Mouse (Mus musculus) intestine, embryonic 14.5 days (tissue): ENCODE measurements around the gene Mrpl48. TPM values are rescaled to one million over a fixed set of nuclear protein-coding genes. Genes with fewer than 3 reads are reported as not detected.

Experiments used
- ATAC-seq: fragments of 200-750 bp; cut with Nextera tagmentation; replicated peaks from 2 replicates; pipeline ENCODE4 v1.8.0; 2017; ENCODE audit warnings: low read depth, moderate number of reproducible peaks, moderate TSS enrichment, moderate library complexity; ENCODE audit not compliant: low FRiP score, low TSS enrichment
- DNase-seq: peaks from one replicate; pipeline ENCODE4 v3.0.0-alpha.2; 2018; ENCODE audit warnings: low spot score
- H3K27ac ChIP-seq: fragments of 300-500 bp; sonication (generic); 2 replicates; pipeline ENCODE4 v1.5.1; 2014; ENCODE audit warnings: low read depth, mild to moderate bottlenecking, control low read depth
- H3K27me3 ChIP-seq: fragments of 300-500 bp; sonication (generic); replicated peaks from 2 replicates; pipeline ENCODE4 v1.6.1; 2014; ENCODE audit warnings: low read length, control low read depth; ENCODE audit not compliant: control insufficient read depth, insufficient read depth
- H3K36me3 ChIP-seq: fragments of 300-500 bp; sonication (generic); 2 replicates; pipeline ENCODE4 v1.6.1; 2014; ENCODE audit warnings: low read length, control low read depth; ENCODE audit not compliant: control insufficient read depth, insufficient read depth
- H3K4me1 ChIP-seq: fragments of 300-500 bp; sonication (generic); replicated peaks from 2 replicates; pipeline ENCODE4 v1.6.1; 2014; ENCODE audit warnings: low read length, control low read depth, mixed read lengths; ENCODE audit not compliant: control insufficient read depth, insufficient read depth
- H3K4me2 ChIP-seq: fragments of 300-500 bp; sonication (generic); 2 replicates; pipeline ENCODE4 v1.6.1; 2014; ENCODE audit warnings: low read length
- H3K4me3 ChIP-seq: fragments of 300-500 bp; sonication (generic); 2 replicates; pipeline ENCODE4 v1.5.1; 2014; ENCODE audit warnings: low read depth, low read length, control low read depth, mixed read lengths
- H3K9ac ChIP-seq: fragments of 300-500 bp; sonication (generic); 2 replicates; pipeline ENCODE4 v1.6.1; 2014; ENCODE audit warnings: mild to moderate bottlenecking, low read length
- H3K9me3 ChIP-seq: fragments of 300-500 bp; sonication (generic); 2 replicates; pipeline ENCODE4 v1.6.1; 2016; ENCODE audit warnings: low read length, control low read depth; ENCODE audit not compliant: control insufficient read depth
- WGBS: fragments of 180-500 bp; shearing (Covaris S2); extraction: QIAGEN DNeasy Blood & Tissue Kit; methylation state at CpG from one replicate; pipeline ENCODE4 v1.1.7; 2014; 5-methylcytosine and 5-hydroxymethylcytosine counted together
- polyA plus RNA-seq: library from polyadenylated mRNA; unstranded; fragments of >200 nt; fragmentation: Nextera tagmentation; extraction: Ambion mirVana; gene quantifications from 2 replicates; pipeline ENCODE4 v1.2.1, GENCODE M21; 2014

Gene Mrpl48
- polyA plus RNA-seq, 1 experiment from 2014 or later: 89.4 TPM

DNA sequence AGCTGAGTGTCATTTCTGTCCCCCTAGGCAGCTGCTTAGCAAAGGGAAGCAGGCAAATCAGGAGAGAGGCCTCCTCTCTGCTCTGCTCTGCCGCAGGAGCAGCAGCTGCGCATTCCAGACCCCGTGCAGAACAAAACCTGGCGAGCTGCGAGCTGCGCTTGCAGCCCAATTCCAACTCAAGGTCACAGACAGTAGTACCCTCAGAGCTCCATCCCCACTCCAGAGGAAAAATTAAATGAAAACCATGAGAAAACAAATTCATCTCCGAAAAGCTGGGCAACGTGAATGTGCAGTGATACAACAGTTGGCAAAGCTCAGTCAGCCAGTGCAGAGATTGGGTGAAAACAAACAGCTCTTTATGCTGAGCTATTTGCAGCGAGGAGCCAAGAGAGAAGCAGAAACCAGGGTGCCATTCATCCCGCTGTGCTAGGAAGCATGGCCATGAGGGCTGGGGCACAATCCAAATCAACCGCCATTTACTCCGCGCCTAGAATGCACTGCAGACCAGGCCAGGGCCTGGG, 52.6 kb downstream of the Mrpl48 start:
- H3K4me1 ChIP-seq: peaks cover 5% of the 10 kb centered on the region; the same call in 1 of the 2 replicates
- H3K9ac ChIP-seq: no peak overlapping the region
- H3K27ac ChIP-seq: peak overlapping the region; percentile 81
- no peak overlapping the region for H3K4me2 ChIP-seq
- no peaks in the 10 kb centered on the region for H3K27me3 ChIP-seq
- H3K4me3 ChIP-seq: no peak overlapping the region
- 37% methylated on average over 13 of the region's 13 CpGs for WGBS
- H3K9me3 ChIP-seq: no peaks in the 10 kb centered on the region
- no peak; the same call in 1 of the 2 replicates for ATAC-seq
- DNase-seq: peak; percentile 60
- H3K36me3 ChIP-seq: peaks cover 14% of the 10 kb centered on the region

DNA sequence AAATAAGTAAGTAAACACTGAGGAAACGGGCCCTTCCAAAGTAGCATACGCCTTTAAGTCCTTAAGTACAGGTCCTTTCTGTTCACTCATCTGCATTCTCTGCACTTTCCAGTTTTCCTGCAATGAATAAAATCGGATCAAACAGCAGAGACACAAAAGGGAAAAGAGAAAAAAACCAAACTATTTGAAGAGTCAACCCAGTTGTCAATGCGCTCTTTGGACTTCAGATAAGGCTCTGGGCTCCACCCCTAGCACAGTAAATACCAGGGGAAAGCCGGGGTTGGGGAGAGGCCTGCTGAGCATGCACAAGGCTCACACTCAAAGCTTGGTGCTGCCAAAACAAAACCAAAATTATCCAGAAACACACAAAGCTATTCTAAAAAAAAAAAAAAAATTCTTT, 53.2 kb downstream of the Mrpl48 start:
- H3K9me3 ChIP-seq: no peaks in the 10 kb centered on the region
- DNase-seq (no peak), ATAC-seq (peak; percentile 77; the same call in 1 of the 2 replicates)
- H3K4me3 ChIP-seq: no peak overlapping the region
- no peak overlapping the region for H3K9ac ChIP-seq
- H3K27me3 ChIP-seq: no peaks in the 10 kb centered on the region
- 57% methylated on average over 5 of the region's 5 CpGs for WGBS
- peak overlapping the region; percentile 81 for H3K27ac ChIP-seq
- H3K36me3 ChIP-seq: peaks cover 19% of the 10 kb centered on the region
- H3K4me2 ChIP-seq: no peak overlapping the region
- H3K4me1 ChIP-seq: peaks cover 5% of the 10 kb centered on the region; the same call in 1 of the 2 replicates

DNA sequence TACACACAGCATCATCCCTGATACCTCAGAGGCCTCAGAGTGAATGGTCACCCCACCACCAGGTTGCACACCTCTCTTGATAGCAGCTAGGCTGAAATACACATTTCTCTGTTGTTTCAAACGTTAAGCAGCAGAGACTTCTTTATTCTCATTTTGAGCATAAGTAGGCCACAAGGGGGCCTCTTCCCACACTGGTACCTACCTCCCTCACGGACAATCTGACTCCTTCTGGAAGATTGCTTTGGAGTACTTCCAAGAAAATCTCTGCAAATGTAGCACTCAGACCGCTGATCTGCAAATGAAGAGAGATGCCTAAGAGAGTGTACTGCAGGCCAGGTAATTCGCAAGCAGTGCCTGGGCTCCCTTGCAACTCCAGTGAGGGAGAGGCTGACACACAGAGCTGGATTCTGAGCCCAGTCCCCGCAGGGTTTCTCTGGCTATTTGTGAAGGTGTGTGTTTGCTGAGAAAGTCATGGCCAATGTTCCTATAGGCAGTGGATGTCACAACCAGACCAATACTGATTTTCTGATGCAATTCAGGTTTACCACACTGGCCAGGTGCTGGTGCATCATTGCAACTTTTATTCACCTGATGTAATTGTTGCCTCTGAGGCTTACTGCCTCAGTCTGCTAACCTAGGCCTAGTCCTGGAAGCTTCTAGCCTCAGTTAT, 57.6 kb downstream of the Mrpl48 start:
- H3K27me3 ChIP-seq: no peaks in the 10 kb centered on the region
- H3K36me3 ChIP-seq: peaks cover 47% of the 10 kb centered on the region
- no peaks in the 10 kb centered on the region for H3K9me3 ChIP-seq
- H3K4me3 ChIP-seq: no peak overlapping the region
- DNase-seq (no peak), ATAC-seq (no peak)
- peaks cover 5% of the 10 kb centered on the region; the same call in 1 of the 2 replicates for H3K4me1 ChIP-seq
- no peak overlapping the region for H3K27ac ChIP-seq
- H3K4me2 ChIP-seq: no peak overlapping the region
- H3K9ac ChIP-seq: no peak overlapping the region
- 57% methylated on average over 5 of the region's 5 CpGs for WGBS

DNA sequence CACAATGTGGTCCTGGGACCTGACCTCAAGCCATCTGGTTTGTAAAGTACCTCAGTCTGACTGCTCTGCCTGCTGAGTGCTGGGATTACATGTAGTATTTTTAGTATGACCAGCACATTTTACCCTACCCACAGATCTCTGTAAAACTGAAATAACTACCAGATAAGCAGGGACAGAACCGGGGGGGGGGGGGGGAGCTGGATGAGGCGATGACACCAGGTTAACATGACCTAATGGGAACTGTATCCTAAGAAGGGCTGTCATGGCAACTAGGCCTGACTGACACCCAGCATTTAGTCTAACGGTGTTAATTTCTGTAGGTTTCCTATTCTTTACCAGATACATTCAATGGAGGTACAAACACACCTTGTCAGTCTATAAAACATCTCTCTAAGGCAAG, 58.3 kb downstream of the Mrpl48 start:
- WGBS: 97% methylated on average over 3 of the region's 3 CpGs
- Histone ChIP-seq H3K4me2 (no peak overlapping the region), H3K4me1 (peaks cover 3% of the 10 kb centered on the region; the same call in 1 of the 2 replicates), H3K9me3 (no peaks in the 10 kb centered on the region), H3K27ac (no peak overlapping the region), H3K36me3 (peaks cover 47% of the 10 kb centered on the region), H3K4me3 (no peak overlapping the region), H3K9ac (no peak overlapping the region), H3K27me3 (no peaks in the 10 kb centered on the region)
- ATAC-seq (no peak), DNase-seq (no peak)

DNA sequence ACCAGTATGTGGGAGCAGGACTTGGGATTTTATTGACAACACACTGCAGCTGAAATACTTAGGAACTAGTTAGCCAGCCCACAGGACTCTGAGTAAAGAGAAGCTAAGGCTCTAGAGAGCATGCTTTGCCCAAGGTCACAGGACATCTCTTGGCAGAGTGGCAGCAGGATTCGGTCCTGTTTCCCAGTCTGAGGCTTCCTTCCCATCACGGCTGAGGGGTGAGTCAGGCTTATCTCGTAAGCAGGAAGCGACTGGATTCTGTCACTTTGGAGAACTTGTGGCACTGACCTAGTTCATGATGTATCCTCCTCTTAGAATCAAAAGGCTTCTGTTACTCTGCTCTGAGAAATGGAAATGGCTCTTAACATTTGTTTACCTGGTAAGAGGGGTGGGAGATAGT, 60.5 kb downstream of the Mrpl48 start:
- no peaks in the 10 kb centered on the region for H3K9me3 ChIP-seq
- no peak overlapping the region for H3K27ac ChIP-seq
- 31% methylated on average over 4 of the region's 4 CpGs for WGBS
- H3K4me3 ChIP-seq: no peak overlapping the region
- H3K4me1 ChIP-seq: no peaks in the 10 kb centered on the region
- H3K36me3 ChIP-seq: peaks cover 47% of the 10 kb centered on the region
- H3K27me3 ChIP-seq: no peaks in the 10 kb centered on the region
- no peak overlapping the region for H3K9ac ChIP-seq
- H3K4me2 ChIP-seq: no peak overlapping the region
- DNase-seq (no peak), ATAC-seq (no peak)

DNA sequence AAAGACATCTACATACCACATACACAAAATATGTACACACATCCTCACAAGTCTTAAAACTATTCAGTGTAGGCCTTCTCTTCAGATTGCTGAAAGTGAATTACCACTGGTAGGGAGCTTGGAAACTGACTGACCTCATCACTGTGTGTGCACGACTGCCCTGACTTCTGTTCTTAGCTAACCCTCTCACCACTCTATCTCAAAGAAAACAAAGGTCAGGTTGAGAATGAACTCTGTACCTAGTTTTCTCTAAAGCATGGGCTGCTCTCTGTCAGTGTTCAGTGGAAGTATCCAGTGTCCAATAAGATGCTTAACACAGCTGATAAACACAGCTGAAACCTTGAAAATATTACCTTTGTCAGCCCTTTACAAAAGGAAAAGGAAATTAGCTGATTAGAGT, 63.7 kb downstream of the Mrpl48 start:
- DNase-seq (no peak), ATAC-seq (peak; percentile 46; the same call in 1 of the 2 replicates)
- H3K4me3 ChIP-seq: no peak overlapping the region
- H3K9ac ChIP-seq: no peak overlapping the region
- H3K36me3 ChIP-seq: peaks cover 34% of the 10 kb centered on the region
- no peaks in the 10 kb centered on the region for H3K4me1 ChIP-seq
- 57% methylated on average over 1 of the region's 1 CpGs for WGBS
- no peak overlapping the region for H3K27ac ChIP-seq
- no peak overlapping the region for H3K4me2 ChIP-seq
- no peaks in the 10 kb centered on the region for H3K27me3 ChIP-seq
- no peaks in the 10 kb centered on the region for H3K9me3 ChIP-seq

DNA sequence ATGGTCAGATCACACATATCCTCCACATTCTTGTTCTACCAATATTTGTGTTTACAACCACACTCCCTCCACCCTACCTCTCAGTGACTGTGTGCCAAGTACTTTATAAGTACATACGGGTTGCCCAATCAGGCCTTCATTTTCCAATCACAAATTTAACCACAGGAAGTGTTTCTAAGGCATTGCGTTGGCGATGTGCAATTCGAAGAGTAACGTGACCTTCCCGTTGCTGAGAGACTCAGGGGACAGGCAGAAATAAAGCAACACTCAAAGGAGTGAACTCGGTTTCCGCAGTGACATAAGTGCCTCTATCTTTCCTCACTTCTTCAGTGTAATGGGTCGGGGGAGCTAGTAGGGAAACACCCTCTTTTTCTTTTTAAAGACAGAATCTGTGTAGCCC, 68.6 kb downstream of the Mrpl48 start:
- no peak for ATAC-seq
- 94% methylated on average over 9 of the region's 9 CpGs for WGBS
- no peaks in the 10 kb centered on the region for H3K27me3 ChIP-seq

DNA sequence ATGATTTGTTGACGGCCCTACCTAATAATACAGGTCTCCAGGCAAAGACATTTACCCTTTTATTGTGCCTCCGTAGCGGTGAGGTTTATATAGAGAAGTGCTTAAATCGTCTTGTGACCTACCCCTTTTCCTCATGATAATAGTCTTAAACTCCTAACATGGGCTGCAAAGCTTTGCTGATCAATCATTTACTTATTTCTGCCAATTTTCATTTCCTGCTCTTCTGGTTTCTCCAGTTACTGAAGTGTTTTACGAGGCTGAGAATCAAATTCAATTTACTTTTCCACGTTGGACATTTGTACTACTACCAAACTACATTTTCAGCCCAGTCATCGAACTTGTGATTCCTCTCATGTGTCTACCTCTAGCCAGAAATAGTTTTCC, 70.6 kb downstream of the Mrpl48 start:
- 27% methylated on average over 7 of the region's 7 CpGs for WGBS
- no peak for ATAC-seq

More for the DNA sequence above, 68.6 kb downstream of the Mrpl48 start:
- no peak overlapping the region for H3K9ac ChIP-seq
- H3K4me3 ChIP-seq: no peak overlapping the region
- no peaks in the 10 kb centered on the region; the same call in 1 of the 2 replicates for H3K4me1 ChIP-seq
- no peaks in the 10 kb centered on the region for H3K9me3 ChIP-seq
- H3K27ac ChIP-seq: no peak overlapping the region
- no peak for DNase-seq
- H3K36me3 ChIP-seq: peaks cover 18% of the 10 kb centered on the region
- H3K4me2 ChIP-seq: no peak overlapping the region

More for the DNA sequence above, 70.6 kb downstream of the Mrpl48 start:
- peak overlapping the region; percentile 61 for H3K9ac ChIP-seq
- H3K27ac ChIP-seq: peak overlapping the region; percentile 79
- H3K4me2 ChIP-seq: peak overlapping the region; percentile 56
- DNase-seq: no peak
- peaks cover 18% of the 10 kb centered on the region for H3K36me3 ChIP-seq
- no peaks in the 10 kb centered on the region for H3K9me3 ChIP-seq
- no peaks in the 10 kb centered on the region for H3K27me3 ChIP-seq
- H3K4me3 ChIP-seq: peak overlapping the region; percentile 64
- peaks cover 6% of the 10 kb centered on the region for H3K4me1 ChIP-seq
